Mouse (Mus musculus) olfactory bulb, adult 2 months (tissue): ENCODE measurements around the gene Duoxa1.

ENCODE experiments used
- CTCF ChIP-seq: fragments of 200-500 bp; IDR thresholded peaks from 2 replicates; pipeline ENCODE4 v1.5.1; 2012; ENCODE audit warnings: low read depth, mild to moderate bottlenecking, low read length, moderate library complexity; ENCODE audit not compliant: insufficient read depth
- POLR2A ChIP-seq: fragments of 200-500 bp; IDR thresholded peaks from 2 replicates; pipeline ENCODE4 v1.6.1; 2012; ENCODE audit warnings: mild to moderate bottlenecking, low read depth, low read length, moderate library complexity; ENCODE audit not compliant: insufficient read depth

DNA sequence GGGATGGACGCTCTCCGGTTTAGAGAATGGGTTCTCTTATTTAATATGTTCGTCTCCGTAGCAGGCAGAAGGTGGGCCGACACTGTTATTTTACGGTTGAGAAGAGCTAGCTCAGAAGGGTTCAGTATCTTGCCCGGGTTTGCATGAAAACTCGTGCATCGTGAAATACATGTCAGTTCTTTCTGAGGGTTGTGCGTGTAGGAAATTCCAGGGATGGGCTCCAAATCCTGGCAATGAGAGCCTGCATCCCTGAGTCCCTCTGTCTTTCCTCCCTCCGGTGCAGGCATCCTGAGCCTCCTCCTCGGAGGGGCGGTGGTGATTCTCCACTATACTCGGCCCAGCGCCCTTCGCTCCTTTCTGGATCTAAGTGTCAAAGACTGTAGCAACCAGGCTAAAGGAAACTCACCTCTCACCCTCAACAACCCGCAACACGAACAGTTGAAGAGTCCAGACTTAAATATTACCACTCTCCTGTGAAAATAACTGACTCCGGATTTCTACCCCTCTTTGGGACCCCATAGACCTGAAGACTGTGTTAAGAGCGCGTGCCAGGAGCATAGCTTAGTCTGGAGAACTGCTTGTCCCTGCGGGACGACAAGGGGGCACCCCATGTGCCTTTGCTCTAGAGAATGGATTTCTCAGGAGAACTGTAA lies 11.5 kb downstream of the Duoxa1 start:
- no peak for TF ChIP-seq CTCF
- no peak for TF ChIP-seq POLR2A
